Mouse (Mus musculus) hindbrain, embryonic 15.5 days (tissue): ENCODE data around the gene Evl. TPM values are rescaled to one million over a fixed set of nuclear protein-coding genes. Genes with fewer than 3 reads are reported as not detected.
"Not testable (repeated sequence)": the region's sequence is repeated elsewhere in the genome, so short reads cannot be mapped to it uniquely, and the experiment has no call there.

Experiments used
- ATAC-seq: fragments of 200-750 bp; cut with Nextera tagmentation; 2 replicates; pipeline ENCODE4 v1.8.0; 2017; ENCODE audit warnings: low read depth, moderate number of reproducible peaks, moderate TSS enrichment; ENCODE audit not compliant: low FRiP score
- H3K27ac ChIP-seq: fragments of 300-500 bp; sonication (generic); replicated peaks from 2 replicates; pipeline ENCODE4 v1.5.1; 2015; ENCODE audit warnings: mild to moderate bottlenecking, inconsistent platforms
- H3K27me3 ChIP-seq: fragments of 300-500 bp; sonication (generic); 2 replicates; pipeline ENCODE4 v1.6.1; 2015; ENCODE audit warnings: control low read depth, inconsistent platforms
- H3K36me3 ChIP-seq: fragments of 300-500 bp; sonication (generic); 2 replicates; pipeline ENCODE4 v1.6.1; 2015; ENCODE audit warnings: control low read depth, inconsistent platforms
- H3K4me1 ChIP-seq: fragments of 300-500 bp; sonication (generic); replicated peaks from 2 replicates; pipeline ENCODE4 v1.6.1; 2015; ENCODE audit warnings: control low read depth, inconsistent platforms
- H3K4me2 ChIP-seq: fragments of 300-500 bp; sonication (generic); 2 replicates; pipeline ENCODE4 v1.6.1; 2015; ENCODE audit warnings: moderate library complexity, mild to moderate bottlenecking, inconsistent platforms
- H3K4me3 ChIP-seq: fragments of 300-500 bp; sonication (generic); 2 replicates; pipeline ENCODE4 v1.5.1; 2015; ENCODE audit warnings: mild to moderate bottlenecking, inconsistent platforms
- H3K9ac ChIP-seq: fragments of 300-500 bp; sonication (generic); 2 replicates; pipeline ENCODE4 v1.6.1; 2015; ENCODE audit warnings: inconsistent platforms
- H3K9me3 ChIP-seq: fragments of 300-500 bp; sonication (generic); 2 replicates; pipeline ENCODE4 v1.6.1; 2016; ENCODE audit warnings: control low read depth, inconsistent platforms
- WGBS: fragments of 180-500 bp; shearing (Covaris S2); methylation state at CpG from one replicate; pipeline ENCODE4 v1.1.7; 2015; 5-methylcytosine and 5-hydroxymethylcytosine counted together
- polyA plus RNA-seq: library from polyadenylated mRNA; unstranded; fragments of >200 nt; fragmentation: Nextera tagmentation; extraction: Ambion mirVana; gene quantifications from 2 replicates; pipeline ENCODE4 v1.2.1, GENCODE M21; 2015

Evl gene
- polyA plus RNA-seq = 227 and 250 TPM in 2 replicates

DNA sequence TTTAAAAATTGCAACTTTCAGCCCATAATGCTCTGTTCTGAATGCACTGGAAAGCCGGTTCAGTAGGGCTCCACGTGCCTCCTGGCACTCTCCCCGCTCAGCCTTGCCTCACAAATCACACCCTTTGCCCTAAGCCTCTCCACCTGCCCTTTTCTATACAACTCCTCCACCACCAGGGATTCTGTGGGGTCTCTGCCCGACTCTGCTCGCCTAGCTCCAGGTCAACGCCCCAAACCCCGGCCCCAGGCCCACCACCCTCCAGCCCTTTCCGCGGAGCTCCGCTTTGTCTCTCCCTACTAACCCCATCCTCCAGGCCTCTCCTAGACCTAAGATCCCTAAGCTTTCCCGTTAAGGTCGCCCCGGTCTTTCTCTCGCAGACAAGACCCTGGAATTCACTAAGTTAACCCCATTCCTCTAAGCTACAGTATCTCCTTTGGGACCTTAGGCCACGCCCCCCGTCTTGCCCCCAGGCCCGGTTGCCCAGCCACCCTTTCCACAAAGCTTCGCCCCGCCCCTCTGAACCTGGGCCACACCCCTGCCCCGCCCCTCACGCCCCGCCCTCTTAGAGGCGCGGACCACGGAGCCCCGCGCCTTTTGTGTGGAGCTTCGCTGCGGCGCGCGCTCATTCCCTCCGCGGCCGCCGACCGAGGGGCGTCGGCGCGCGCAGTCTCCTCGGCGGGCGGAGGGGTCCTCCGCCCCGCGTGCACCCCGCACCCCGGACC is at the start of gene Evl:
Gene Evl (plus strand): TSS at position 601 of the 722 bp plus-strand sequence.
- H3K4me1 ChIP-seq = peaks cover 45% of the 10 kb centered on the region
- peak within 1 kb of the TSS; percentile 62 for H3K4me2 ChIP-seq
- ATAC-seq = peak; percentile 91
- peak within 1 kb of the TSS; percentile 95 for H3K27ac ChIP-seq
- H3K36me3 ChIP-seq = no peaks in the 10 kb centered on the region
- H3K9ac ChIP-seq = peak within 1 kb of the TSS; percentile 98
- no peaks in the 10 kb centered on the region for H3K9me3 ChIP-seq
- H3K4me3 ChIP-seq = peak within 1 kb of the TSS; percentile 95
- WGBS = 2% methylated on average over 39 of the region's 50 CpGs
- no peaks in the 10 kb centered on the region for H3K27me3 ChIP-seq

DNA sequence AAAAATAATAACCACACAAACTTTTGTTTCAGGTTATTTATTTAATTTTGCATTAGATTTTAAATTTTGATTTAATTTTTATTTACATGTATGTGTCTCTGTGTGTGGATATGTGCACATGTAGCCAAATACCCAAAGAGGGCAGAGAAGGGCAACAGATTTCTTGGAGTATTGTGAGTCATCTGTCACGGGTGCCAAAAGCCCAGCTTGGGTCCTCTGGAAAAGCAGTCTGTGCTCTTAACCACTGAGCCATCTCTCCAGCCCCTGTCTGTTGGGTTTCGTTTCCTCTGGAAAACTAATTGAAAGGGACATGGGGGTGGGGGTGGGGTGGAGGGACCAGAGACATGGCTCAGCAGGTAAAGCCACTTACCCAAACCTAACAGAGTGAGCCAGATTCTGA is 48.7 kb upstream of the Evl start:
- Histone ChIP-seq H3K27ac (no peak overlapping the region), H3K4me2 (no peak overlapping the region), H3K9ac (no peak overlapping the region), H3K4me1 (peaks cover 5% of the 10 kb centered on the region; the same call in 1 of the 2 replicates), H3K9me3 (no peaks in the 10 kb centered on the region), H3K27me3 (no peaks in the 10 kb centered on the region), H3K4me3 (no peak overlapping the region), H3K36me3 (no peaks in the 10 kb centered on the region)
- WGBS = 60% methylated on average over 2 of the region's 2 CpGs
- ATAC-seq = no peak

DNA sequence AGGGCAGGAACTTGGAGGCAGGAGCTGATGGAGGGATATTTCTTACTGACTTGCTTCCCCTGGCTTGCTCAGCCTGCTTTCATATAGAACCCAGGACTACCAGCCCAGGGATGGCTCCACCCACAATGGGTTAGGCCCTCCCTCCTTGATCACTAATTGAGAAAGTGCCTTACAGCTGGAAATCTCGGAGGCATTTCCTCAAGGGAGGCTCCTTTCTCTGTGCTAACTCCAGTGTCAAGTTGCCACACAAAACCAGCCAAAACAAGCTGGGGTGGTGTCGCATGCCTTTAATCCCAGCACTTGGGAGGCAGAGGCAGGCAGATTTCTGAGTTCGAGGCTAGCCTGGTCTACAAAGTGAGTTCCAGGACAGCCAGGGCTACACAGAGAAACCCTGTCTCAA is 47.5 kb upstream of the Evl start:
- 83% methylated on average over 3 of the region's 3 CpGs for WGBS
- not testable (repeated sequence) for H3K27ac ChIP-seq, H3K4me1 ChIP-seq, H3K27me3 ChIP-seq, H3K9me3 ChIP-seq, H3K4me2 ChIP-seq, H3K36me3 ChIP-seq, H3K9ac ChIP-seq, ATAC-seq, H3K4me3 ChIP-seq

DNA sequence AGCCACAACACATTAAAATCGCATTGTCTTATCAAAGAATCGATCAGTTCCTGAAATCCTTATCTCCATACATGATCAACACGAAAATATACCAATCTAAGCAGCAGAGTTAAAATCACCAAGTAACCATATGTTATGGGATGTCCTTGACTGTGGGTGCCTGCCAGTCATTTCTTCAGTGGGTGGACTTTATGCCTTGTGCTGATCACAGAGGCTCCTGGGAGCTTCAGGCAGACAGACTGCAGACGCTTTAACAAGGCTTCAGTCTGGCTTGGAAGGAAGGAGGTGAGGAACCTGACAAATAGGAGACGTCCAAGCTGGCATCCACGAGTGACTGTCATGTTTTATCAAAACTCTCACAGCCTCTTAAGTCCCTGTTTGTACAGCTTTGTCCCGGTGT is 43.9 kb upstream of the Evl start:
- no peaks in the 10 kb centered on the region for H3K9me3 ChIP-seq
- no peak overlapping the region for H3K4me3 ChIP-seq
- no peaks in the 10 kb centered on the region for H3K27me3 ChIP-seq
- H3K4me1 ChIP-seq = no peaks in the 10 kb centered on the region
- peaks cover 13% of the 10 kb centered on the region; the same call in 1 of the 2 replicates for H3K36me3 ChIP-seq
- H3K4me2 ChIP-seq = no peak overlapping the region
- WGBS = 71% methylated on average over 7 of the region's 7 CpGs
- no peak overlapping the region for H3K27ac ChIP-seq
- no peak overlapping the region for H3K9ac ChIP-seq
- no peak for ATAC-seq

DNA sequence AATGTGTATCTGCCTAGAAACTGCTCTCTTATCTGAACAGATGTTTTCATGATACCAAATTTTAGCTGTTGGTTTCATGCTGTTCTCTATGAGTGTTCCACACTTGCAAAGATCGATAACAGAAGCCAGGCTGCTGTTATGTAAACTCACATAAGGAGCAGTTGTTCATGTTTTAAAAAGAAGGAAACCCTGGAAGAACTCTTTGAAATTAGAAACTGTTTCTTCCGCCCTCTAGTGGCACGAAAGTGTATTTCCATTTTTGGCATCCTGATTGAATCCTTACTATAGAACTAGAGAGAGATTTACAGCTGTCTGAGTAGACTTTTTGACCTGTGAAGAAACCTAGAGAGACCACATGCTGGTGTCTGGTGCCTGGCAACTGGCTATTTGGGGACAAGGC is 43.5 kb upstream of the Evl start:
- Histone ChIP-seq H3K4me1 (no peaks in the 10 kb centered on the region), H3K36me3 (peaks cover 13% of the 10 kb centered on the region; the same call in 1 of the 2 replicates), H3K27me3 (no peaks in the 10 kb centered on the region), H3K4me3 (no peak overlapping the region), H3K9ac (no peak overlapping the region), H3K9me3 (no peaks in the 10 kb centered on the region), H3K4me2 (no peak overlapping the region), H3K27ac (no peak overlapping the region)
- 10% methylated on average over 3 of the region's 3 CpGs for WGBS
- ATAC-seq = no peak

DNA sequence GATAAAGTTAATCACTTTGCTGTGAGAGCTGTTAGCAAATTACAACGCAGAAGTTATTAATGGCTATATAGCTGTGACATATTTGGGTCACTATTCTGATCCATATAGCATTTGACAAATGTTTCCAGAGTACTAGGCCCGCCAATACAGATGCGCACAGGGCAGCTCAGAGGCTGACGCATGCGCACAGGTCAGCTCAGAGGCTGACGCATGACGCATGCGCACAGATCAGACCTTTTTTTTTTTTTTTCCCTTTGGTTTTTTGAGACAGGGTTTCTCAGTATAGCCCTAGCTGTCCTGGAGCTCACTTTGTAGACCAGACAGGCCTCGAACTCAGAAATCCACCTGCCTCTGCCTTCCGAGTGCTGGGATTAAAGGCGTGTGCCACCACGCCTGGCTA is 39.1 kb upstream of the Evl start:
- ATAC-seq = no peak
- Histone ChIP-seq H3K36me3 (peaks cover 23% of the 10 kb centered on the region), H3K4me1 (no peaks in the 10 kb centered on the region), H3K4me2 (no peak overlapping the region), H3K27me3 (no peaks in the 10 kb centered on the region), H3K9me3 (no peaks in the 10 kb centered on the region), H3K4me3 (no peak overlapping the region), H3K9ac (no peak overlapping the region), H3K27ac (no peak overlapping the region)
- 94% methylated on average over 12 of the region's 12 CpGs for WGBS

DNA sequence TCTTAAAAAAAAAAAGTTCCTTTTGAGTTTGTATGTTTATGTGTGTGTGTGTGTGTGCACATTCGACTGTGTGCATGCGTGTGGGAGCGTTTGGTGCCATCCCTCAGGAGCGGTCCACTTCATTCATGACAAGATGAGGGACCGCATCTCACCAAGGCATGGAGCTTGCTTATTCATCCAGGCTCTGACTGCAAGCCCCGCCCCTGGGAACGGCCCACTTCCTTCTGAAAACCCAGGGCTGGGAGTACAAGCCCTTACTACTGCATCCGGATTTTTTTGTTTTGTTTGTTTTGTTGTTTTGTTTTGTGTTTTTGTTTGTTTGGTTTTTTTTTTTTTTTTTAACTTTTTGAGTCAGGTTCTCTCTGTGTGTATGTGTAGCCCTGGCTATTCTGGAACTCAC is 35.1 kb upstream of the Evl start:
- Histone ChIP-seq H3K9ac (no peak overlapping the region), H3K27ac (no peak overlapping the region), H3K4me1 (no peaks in the 10 kb centered on the region), H3K4me3 (no peak overlapping the region), H3K4me2 (no peak overlapping the region), H3K36me3 (peaks cover 50% of the 10 kb centered on the region), H3K9me3 (no peaks in the 10 kb centered on the region), H3K27me3 (no peaks in the 10 kb centered on the region)
- no peak for ATAC-seq
- 81% methylated on average over 8 of the region's 8 CpGs for WGBS

DNA sequence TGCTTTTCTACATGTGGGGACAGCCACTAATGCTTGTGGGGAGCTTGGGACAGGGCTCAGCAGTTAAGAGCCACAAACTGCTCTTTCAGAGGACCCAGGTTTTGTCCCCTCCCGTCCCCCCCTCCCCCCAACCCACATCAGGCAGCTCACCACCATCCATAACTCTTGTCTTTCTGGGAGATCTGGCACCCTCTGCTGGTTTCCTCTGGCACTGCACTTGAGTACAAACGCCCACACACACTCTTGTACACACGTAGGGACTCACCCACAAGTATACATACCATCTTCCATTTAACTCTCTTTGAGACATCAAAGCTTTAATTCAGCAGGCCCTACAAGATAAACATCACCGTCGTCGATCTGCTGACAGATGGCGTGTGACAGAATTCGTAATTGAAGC is 25.3 kb upstream of the Evl start:
- Histone ChIP-seq H3K27me3 (no peaks in the 10 kb centered on the region), H3K9ac (no peak overlapping the region), H3K4me2 (no peak overlapping the region), H3K36me3 (peaks cover 7% of the 10 kb centered on the region), H3K27ac (no peak overlapping the region), H3K4me1 (no peaks in the 10 kb centered on the region), H3K4me3 (no peak overlapping the region), H3K9me3 (no peaks in the 10 kb centered on the region)
- 53% methylated on average over 8 of the region's 8 CpGs for WGBS
- peak; percentile 56; the same call in 1 of the 2 replicates for ATAC-seq

DNA sequence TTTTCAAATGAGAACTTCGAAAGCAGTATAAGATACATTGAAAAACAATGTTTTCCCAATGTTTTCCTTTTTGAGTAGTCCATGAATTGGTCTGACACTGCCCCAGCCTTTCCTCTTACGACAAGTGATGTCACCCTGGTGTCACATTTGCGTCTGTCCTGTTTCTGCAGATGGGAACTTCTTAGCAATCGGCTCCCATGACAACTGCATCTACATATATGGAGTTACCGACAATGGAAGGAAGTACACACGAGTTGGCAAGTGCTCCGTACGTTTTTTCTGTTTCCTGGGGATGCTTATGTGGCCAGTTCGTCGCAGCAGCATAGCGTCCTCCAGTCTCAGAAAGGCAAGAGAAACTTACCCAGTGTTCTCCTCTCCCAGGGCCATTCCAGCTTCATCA is 20.0 kb upstream of the Evl start:
- Histone ChIP-seq H3K9ac (no peak overlapping the region), H3K4me3 (no peak overlapping the region), H3K4me1 (no peaks in the 10 kb centered on the region), H3K36me3 (peaks cover 7% of the 10 kb centered on the region), H3K9me3 (no peaks in the 10 kb centered on the region), H3K4me2 (no peak overlapping the region), H3K27ac (no peak overlapping the region), H3K27me3 (no peaks in the 10 kb centered on the region)
- WGBS = 90% methylated on average over 11 of the region's 11 CpGs
- ATAC-seq = no peak

DNA sequence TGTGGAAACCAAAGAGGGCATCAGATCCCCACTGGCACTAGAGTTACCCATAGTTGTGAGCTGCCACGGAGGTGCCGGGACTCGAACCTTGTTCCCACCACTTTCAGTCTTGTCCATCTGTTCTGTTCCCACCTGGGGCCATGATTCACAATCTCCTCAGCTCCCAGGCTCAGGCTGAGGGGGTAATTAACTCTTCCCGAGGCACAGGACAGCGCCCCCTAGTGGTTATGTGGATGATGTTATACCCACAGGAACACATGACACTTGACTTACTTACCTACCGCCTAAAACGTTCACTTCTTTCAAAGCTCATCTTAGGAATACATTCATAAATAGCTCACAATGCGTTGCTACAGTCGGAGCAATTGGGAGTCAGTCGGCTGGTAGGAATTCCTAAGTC is 18.1 kb upstream of the Evl start:
- H3K9ac ChIP-seq = no peak overlapping the region
- no peak overlapping the region for H3K27ac ChIP-seq
- H3K4me1 ChIP-seq = no peaks in the 10 kb centered on the region
- H3K4me2 ChIP-seq = no peak overlapping the region
- H3K4me3 ChIP-seq = no peak overlapping the region
- 70% methylated on average over 10 of the region's 10 CpGs for WGBS
- H3K36me3 ChIP-seq = peaks cover 9% of the 10 kb centered on the region
- ATAC-seq = no peak
- no peaks in the 10 kb centered on the region for H3K27me3 ChIP-seq
- no peaks in the 10 kb centered on the region for H3K9me3 ChIP-seq

DNA sequence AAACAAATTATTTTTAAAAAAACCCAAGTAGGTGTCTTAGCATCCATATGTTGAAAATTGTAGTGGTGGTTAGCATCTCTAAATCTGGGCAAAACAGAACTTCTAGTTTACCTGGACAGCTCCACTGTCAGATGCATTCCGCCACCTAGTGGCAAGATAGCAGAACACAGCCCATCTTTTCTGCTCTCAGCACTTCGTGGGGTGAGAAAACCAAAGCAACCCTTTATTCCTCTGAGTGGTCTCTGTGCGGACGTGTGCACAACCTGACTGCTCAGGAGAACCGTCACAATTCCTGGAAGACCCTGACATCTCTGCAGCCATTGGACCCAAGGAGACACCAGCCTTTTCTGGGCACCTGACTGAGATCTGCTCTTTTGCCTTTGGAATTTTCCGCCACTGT is 13.4 kb upstream of the Evl start:
- 28% methylated on average over 6 of the region's 6 CpGs for WGBS

DNA sequence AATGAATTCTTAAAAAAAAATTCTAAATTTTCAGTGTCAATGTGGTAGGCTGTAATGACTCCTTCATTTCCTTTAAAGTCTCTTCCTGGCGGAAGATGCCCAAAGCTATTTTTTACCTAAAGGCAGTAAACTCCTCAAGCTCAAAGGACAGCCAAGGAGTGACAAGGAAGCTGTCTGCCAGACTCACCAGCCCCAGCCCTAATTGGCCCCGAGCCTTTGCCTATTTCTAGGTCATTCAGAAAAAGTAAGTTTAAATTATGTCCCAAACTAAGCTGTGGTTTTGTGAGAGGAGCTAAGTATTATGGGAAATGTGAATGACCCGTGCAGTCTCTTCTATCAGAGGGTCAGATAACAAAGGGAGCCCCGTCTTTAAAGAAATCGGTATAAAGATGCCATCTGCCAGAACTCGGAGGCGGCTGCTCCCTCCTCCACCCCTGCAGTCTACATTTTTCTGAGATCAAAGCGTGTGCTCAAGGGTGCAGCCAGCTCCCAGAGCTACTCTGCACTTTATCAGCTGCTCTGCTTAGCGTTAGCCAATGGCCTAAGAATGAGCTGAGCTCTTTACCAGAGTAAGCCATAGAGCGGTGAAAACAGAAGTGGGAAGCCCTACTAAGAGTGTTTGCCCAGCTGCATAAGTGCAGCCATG is 7.9 kb upstream of the Evl start:
- Histone ChIP-seq H3K9ac (no peak overlapping the region), H3K36me3 (no peaks in the 10 kb centered on the region), H3K4me3 (no peak overlapping the region), H3K4me1 (peaks cover 6% of the 10 kb centered on the region; the same call in 1 of the 2 replicates), H3K27me3 (no peaks in the 10 kb centered on the region), H3K27ac (no peak overlapping the region), H3K9me3 (no peaks in the 10 kb centered on the region), H3K4me2 (no peak overlapping the region)
- WGBS = 12% methylated on average over 10 of the region's 10 CpGs
- no peak for ATAC-seq

More for the DNA sequence above, 13.4 kb upstream of the Evl start:
- Histone ChIP-seq H3K4me2 (no peak overlapping the region), H3K27ac (no peak overlapping the region), H3K4me1 (no peaks in the 10 kb centered on the region), H3K27me3 (no peaks in the 10 kb centered on the region), H3K36me3 (peaks cover 9% of the 10 kb centered on the region), H3K9me3 (no peaks in the 10 kb centered on the region), H3K4me3 (no peak overlapping the region), H3K9ac (no peak overlapping the region)
- no peak for ATAC-seq
